Mouse (Mus musculus): ENCODE results near the gene Vmn2r50.
"Not testable (repeated sequence)": the region's sequence is repeated elsewhere in the genome, so short reads cannot be mapped to it uniquely, and the experiment has no call there.

Gene Vmn2r50

GRCm38 (mm10) chr7:10053196-10053595 lies at the start of gene Vmn2r50:
Gene Vmn2r50, minus strand, starts transcription at chr7:10053296.
- DNase-seq = not testable (repeated sequence)

GRCm38 (mm10) chr7:9992157-9992556 lies 60.9 kb downstream of the Vmn2r50 start, which contains the start of gene Vmn2r49:
Gene Vmn2r49, minus strand, starts transcription at chr7:9992257.
- DNase-seq = not testable (repeated sequence)

Data from cerebellum, adult 8-10 months (tissue).